Mouse (Mus musculus) gastrocnemius, postnatal 10 days (tissue): ENCODE measurements around the gene 6820408C15Rik. TPM values are rescaled to one million over a fixed set of nuclear protein-coding genes. Genes with fewer than 3 reads are reported as not detected.
A peak's percentile ranks its signal among the peaks of the same experiment; 100 is the strongest.

ENCODE experiments used
- DNase-seq: peaks from one replicate; pipeline ENCODE4 v3.0.0; 2021; ENCODE audit warnings: mixed read lengths
- total RNA-seq, 2 experiments: library from RNA; stranded (reverse); gene quantifications; 2 replicates each; pipeline ENCODE4 v1.2.3; 2021

Gene 6820408C15Rik
- total RNA-seq, 2 experiments from 2014 or later, result not detected

- DNase-seq, result no peak
Measured at GRCm38 (mm10) chr2:152472434-152472833, 57.0 kb downstream of the 6820408C15Rik start.

- no peak for DNase-seq
Measured at GRCm38 (mm10) chr2:152476763-152477162, 61.4 kb downstream of the 6820408C15Rik start, which contains the start of gene Defb20. Gene Defb20 (plus strand): TSS chr2:152477063.

DNA sequence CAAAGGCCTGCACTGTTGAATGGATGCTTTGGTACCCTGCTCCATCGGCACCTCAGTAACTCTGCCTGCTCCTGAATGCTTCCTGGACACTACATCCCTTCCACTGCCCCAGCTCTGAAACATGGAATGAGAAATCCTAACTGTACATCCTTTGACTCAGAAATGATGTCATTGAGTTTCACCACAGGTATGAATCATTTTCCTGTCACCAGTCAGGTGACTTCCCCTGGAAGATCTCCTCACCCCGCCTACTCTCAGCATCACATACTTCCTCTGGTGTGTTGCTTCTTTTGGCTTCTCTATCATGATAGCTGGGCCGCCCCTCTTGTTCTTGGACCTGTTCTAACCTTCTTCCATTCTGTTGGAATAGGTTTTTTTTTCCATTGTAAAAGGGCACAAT lies 65.5 kb downstream of the 6820408C15Rik start:
- no peak for DNase-seq

- no peak for DNase-seq
Measured at GRCm38 (mm10) chr2:152481726-152482125, 66.3 kb downstream of the 6820408C15Rik start.

DNA sequence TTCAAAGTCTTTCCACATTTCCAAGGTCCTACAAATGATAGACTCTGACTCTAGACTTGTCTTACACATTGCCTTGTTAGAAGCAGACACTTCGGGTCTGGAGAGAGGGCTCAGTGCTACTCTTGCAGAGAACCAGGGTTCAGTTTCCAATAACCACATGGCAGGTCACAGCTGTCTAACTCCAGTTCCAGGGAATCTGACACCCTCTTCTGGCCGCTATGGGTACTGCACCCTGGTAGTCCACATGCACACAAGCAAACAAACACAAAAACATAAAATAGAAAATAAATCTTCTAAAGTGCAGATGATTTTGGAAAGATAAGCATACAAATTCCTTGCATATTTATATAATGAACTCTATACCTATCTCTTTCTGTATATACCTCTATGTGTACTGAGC lies 71.6 kb downstream of the 6820408C15Rik start:
- peak; percentile 7 for DNase-seq

DNA sequence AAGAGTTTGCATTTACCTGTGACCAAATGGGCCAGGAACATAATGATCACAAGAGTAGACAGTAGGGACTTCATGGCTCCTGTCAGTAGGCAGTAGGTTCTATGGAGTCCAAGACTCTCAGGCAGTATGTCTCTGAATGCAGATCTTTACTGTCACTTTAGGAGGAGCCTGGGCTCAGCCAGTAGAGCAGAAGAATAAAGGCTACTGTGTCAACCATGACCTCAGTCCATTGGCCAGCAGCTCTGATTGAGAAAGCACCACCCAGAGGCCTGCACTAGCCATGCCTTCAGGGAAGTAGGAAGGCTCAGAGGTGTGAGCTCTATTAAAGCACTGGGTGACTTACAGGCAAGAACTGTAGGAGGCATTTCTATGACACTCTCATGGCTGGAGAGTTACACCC lies 74.7 kb downstream of the 6820408C15Rik start, which contains the start of gene Defb22:
Gene Defb22 (minus strand): TSS at position 101 of the 400 bp plus-strand sequence.
- no peak for DNase-seq

DNA sequence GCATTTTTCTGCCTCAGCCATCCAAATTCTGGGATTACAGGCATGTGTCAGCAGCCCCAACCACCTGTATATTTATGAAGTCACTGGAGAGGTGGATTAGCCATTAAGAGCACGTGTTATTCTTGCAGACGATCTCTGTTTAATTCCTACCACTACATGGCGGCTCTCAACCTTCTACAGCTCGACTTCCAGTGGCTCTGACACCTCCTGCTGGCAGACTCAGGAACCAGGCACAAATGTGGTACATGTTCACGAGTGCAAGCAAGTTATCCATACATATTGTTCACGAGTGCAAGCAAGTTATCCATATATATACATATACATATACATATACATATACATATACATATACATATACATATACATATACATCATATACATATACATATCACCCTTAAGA lies 77.8 kb downstream of the 6820408C15Rik start:
- DNase-seq, result no peak

Other genes with a start within 250 kb of the 6820408C15Rik start
- gene Csnk2a1, start 188.7 kb upstream of the 6820408C15Rik start, total RNA-seq, result 10 to 100 TPM; 77.9 to 80.9 TPM
- 10 to 100 TPM; 36.9 to 41.9 TPM for gene Tbc1d20, start 121.8 kb upstream of the 6820408C15Rik start, total RNA-seq
- gene Rbck1, start 82.9 kb upstream of the 6820408C15Rik start, total RNA-seq, result 10 to 100 TPM; 40.7 to 48.6 TPM
- gene Trib3, start 71.6 kb upstream of the 6820408C15Rik start, total RNA-seq, result 1 to 10 TPM; 1.3 to 1.5 TPM
- under 1 TPM in 1 of 2 experiments, not detected in 1; 0.18 TPM for gene Nrsn2, start 38.9 kb upstream of the 6820408C15Rik start, total RNA-seq
- gene Sox12, start 17.5 kb upstream of the 6820408C15Rik start, total RNA-seq, result 1 to 10 TPM; 6.7 to 9.4 TPM
- 1 to 10 TPM; 4.7 to 5.6 TPM for gene Zcchc3, start 560 bp upstream of the 6820408C15Rik start, total RNA-seq
- gene Defb23, start 49.0 kb downstream of the 6820408C15Rik start, total RNA-seq, result not detected
- gene Defb20, start 61.5 kb downstream of the 6820408C15Rik start, total RNA-seq, result not detected
- gene Defb22, start 74.6 kb downstream of the 6820408C15Rik start, total RNA-seq, result not detected
- gene Defb26, start 96.1 kb downstream of the 6820408C15Rik start, total RNA-seq, result not detected
- gene Defb28, start 102.7 kb downstream of the 6820408C15Rik start, total RNA-seq, result not detected
- gene Defb29, start 124.5 kb downstream of the 6820408C15Rik start, total RNA-seq, result not detected
- gene Gm17416, start 153.8 kb downstream of the 6820408C15Rik start, total RNA-seq, result not detected
- gene Defb21, start 157.2 kb downstream of the 6820408C15Rik start, total RNA-seq, result not detected
- gene Defb19, start 164.7 kb downstream of the 6820408C15Rik start, total RNA-seq, result not detected
- not detected for gene Defb45, start 183.8 kb downstream of the 6820408C15Rik start, total RNA-seq
- gene Defb36, start 188.7 kb downstream of the 6820408C15Rik start, total RNA-seq, result not detected
- gene Defb25, start 207.5 kb downstream of the 6820408C15Rik start, total RNA-seq, result 1 to 10 TPM; 1.5 to 1.6 TPM
- 10 to 100 TPM in 1 of 2 experiments, 1 to 10 TPM in 1; 9.1 to 11.5 TPM for gene Rem1, start 211.4 kb downstream of the 6820408C15Rik start, total RNA-seq